Mouse (Mus musculus): ENCODE results near the gene Oas1d.
"Not testable (repeated sequence)": the region's sequence is repeated elsewhere in the genome, so short reads cannot be mapped to it uniquely, and the experiment has no call there.

Gene Oas1d

GRCm38 (mm10) chr5:120914204-120914603 lies at the start of gene Oas1d:
TSS of gene Oas1d (plus strand) at chr5:120914536.
- DNase-seq (ENCODE audit: low spot score in 2 of 2) = not testable (repeated sequence)

DNA sequence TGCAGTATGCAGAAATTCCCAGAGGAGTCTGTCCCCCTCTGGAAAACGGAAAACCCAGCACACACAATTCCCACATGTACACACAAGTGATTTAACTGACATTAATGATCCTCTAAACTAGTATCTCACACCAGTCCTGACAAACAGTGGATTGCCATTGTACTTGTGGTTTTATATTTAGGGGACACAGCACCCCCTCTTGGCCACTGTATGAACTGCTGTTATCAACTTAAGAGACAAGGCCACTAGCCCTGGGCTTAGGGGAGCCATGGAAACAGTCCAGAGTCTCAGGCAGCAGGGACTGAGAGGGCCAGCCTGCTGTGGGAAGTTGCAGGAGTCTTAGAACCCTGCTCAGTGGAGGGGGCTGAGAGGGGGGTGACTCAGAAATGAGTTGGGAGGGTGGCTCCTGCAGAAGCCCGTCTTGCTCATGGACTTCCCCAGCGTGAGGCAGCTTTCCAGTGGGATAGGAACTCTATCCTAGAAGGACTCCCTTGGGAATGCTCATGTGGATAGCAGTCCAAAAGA lies 48.9 kb upstream of the Oas1d start:
- DNase-seq (ENCODE audit: low spot score in 2 of 2) = peak in 1 of 2 experiments; percentile 34

DNA sequence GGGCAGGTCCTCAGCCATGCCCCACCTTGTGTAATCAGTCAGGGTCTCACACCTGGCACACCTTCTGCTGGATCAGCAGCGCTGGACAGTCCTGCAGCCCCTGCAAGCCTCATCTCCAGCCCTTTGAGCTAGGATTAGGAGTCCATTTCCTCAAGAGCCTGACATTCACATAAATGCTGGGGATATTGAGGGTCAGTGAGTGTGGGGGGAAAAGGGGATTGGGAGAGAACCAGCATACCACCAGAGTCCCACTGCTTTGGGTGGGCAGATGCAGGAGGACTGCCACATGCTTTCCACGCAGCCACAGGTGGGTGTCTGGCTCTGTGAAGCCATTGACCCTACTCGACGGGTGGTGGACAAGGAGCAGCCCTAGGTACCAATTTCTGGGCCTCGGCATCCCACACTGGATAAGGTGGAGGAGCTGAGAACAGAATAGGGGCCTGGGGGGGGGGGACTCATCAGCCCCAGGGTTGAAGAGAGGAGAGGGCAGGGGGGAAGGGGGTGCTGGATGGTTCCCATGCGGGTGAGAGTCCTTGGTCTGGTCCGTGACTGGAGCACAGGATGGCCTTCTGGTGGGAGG lies 44.8 kb upstream of the Oas1d start:
- no peak for DNase-seq (ENCODE audit: low spot score in 2 of 2)

GRCm38 (mm10) chr5:120870081-120870480 lies 44.3 kb upstream of the Oas1d start:
- DNase-seq (ENCODE audit: low spot score in 2 of 2) = no peak

GRCm38 (mm10) chr5:120870782-120871181 lies 43.6 kb upstream of the Oas1d start:
- DNase-seq (ENCODE audit: low spot score in 2 of 2) = no peak

GRCm38 (mm10) chr5:120871469-120871868 lies 42.9 kb upstream of the Oas1d start:
- DNase-seq (ENCODE audit: low spot score in 2 of 2) = no peak

DNA sequence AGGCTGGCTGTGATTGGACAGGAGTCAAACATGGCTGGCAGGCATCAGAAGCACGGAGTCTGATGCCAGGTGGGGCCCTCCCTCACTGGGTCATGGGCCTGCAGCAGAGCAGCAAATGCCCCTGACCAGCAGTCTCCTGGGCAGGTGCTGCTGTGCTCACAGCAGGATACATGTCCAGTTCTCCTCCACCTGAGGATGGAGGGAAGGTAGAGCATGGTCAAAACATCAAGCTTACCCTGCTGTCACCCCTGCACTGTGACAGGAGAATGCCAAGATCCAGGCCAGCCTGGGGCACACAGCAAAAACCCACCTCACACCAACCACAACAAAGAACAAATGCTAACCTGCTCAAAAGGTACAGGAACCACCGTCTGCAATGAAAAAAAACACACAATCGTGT lies 37.5 kb upstream of the Oas1d start:
- DNase-seq (ENCODE audit: low spot score in 2 of 2) = not testable (repeated sequence)

GRCm38 (mm10) chr5:120877407-120877806 lies 36.9 kb upstream of the Oas1d start:
- DNase-seq (ENCODE audit: low spot score in 2 of 2) = not testable (repeated sequence)

DNA sequence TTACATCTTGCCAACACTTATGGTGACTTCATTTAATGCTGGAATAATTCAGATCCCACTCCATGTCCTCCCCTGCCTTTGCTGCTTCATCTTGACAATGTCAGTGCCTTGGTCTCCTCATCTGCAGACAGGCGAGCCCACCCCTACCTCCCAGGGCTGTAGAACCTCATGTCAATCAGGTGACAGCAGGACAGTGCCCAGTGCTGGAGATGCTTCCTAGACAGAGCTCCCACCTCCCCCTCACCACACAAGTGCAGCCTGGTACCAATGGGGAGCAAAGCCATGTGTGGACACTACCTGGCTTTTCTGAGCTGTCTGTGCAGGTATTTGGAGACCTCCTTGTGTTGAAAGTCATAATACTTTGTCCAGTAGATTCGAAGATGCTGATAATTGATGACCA lies 35.5 kb upstream of the Oas1d start:
- not testable (repeated sequence) for DNase-seq (ENCODE audit: low spot score in 2 of 2)

- DNase-seq (ENCODE audit: low spot score in 2 of 2) = not testable (repeated sequence)
These were observed 32.7 kb upstream of the Oas1d start for GRCm38 (mm10) chr5:120881681-120882080.

DNA sequence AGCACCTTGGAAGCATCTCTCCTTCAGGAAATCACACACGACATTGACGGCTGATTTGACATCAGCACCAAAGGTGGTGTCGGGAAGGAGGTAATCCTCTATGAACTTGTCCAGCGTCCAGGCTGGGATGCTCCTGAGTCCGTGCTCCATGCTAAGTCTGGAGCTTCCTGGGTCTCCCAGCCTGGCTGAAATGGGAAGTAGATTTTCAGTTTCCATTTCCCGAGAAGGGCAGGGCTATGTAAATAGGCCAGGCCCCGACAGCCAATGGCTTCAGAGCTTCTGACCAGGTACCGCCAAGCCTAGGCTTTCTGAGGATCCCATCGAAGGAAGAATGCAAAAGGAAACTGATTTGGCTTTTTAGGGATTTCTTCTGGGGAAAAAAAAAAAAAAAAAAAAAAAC lies 26.9 kb upstream of the Oas1d start, which contains the start of gene Oas1g:
Oas1g (minus strand) TSS at position 201 of the 400 bp plus-strand sequence.
- not testable (repeated sequence) for DNase-seq (ENCODE audit: low spot score in 2 of 2)

GRCm38 (mm10) chr5:120887831-120888230 lies 26.5 kb upstream of the Oas1d start:
- no peak for DNase-seq (ENCODE audit: low spot score in 2 of 2)

DNA sequence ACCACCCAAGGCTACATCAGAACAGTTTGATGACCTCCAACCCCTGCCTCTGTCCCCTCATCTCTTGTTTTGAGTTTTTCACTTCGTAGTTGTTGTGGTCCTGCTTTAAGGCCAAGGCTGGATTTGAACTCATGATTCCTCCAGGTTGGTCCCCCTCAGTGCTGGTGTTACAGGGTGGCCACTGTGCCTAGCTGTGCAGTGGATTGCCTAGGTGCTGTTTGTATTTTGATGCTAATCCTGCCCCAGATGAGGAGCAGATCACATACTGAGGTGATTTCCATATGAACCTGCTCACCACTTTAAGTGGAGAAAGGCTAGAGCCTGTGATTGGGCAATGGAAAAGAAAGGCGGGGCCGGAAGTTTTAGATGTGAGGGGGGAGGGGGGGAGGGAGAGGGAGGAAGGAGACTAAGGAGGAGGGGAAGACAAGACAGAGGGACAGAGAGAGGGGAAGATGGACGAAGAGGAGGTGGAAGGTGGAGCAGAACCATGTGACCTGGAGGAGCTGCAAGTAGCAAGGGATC lies 26.0 kb upstream of the Oas1d start:
- DNase-seq (ENCODE audit: low spot score in 2 of 2) = not testable (repeated sequence)

DNA sequence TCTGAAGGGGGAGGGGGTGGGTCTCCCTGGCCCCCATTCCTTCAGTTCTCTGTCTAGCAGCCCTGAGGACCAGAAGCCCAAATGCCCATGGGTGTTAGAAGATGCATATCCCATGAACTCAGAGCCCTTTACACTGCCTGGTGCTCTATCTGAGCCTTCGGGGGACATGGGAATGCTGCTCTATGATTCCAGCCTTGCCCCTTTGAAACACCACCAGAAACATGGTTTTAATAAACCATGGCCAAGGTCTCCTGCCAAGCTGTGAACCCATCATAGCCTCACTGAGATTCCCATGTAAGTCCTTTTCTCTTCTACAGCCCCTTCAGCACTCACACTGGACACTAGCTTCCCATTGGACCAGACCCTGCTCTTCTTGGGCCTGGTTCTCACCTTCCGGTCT lies 24.3 kb upstream of the Oas1d start:
- DNase-seq (ENCODE audit: low spot score in 2 of 2) = no peak

DNA sequence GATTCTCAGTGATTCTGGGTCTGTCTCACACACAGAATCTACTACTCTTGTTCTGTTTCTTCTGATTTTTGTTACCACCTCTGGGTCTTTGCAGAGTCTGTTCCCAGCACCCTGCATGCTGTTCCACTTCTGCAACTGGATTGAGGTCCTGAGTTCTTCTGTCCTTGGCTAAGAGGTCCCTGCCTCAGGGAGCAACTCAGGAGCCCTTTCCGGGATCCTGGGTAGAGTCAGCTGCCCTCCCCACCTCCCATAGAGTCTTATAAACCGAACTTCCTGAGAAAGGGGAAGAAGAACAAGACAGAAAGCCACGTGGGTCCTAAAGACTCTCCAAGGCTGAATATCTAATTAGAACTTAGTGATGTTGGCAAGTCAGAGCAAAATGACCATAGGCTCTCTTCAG lies 23.3 kb upstream of the Oas1d start:
- no peak for DNase-seq (ENCODE audit: low spot score in 2 of 2)

GRCm38 (mm10) chr5:120891566-120892242 lies 22.6 kb upstream of the Oas1d start:
- DNase-seq (ENCODE audit: low spot score in 2 of 2) = not testable (repeated sequence)

- no peak for DNase-seq (ENCODE audit: low spot score in 2 of 2)
These were observed 22.1 kb upstream of the Oas1d start for GRCm38 (mm10) chr5:120892243-120892660.

DNA sequence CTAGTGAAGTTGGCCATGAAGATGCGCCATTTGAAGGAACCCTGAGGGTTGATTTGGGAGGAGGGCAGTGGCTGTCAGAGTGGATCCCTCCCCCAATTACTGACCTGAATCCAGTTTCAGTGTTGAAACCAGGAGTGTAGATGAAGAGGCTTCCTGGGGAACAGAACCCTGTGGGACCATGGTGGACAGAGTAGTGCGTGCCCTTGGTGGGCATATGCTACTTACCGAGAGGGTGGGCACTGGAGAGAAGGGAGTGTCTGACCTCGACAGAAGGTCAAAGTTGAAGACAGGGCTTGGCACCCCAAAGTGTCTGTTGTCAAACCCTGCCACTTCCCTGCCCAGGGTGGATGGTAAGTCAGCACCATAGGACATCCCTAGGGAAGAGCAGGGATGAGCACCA lies 20.5 kb upstream of the Oas1d start:
- DNase-seq (ENCODE audit: low spot score in 2 of 2) = not testable (repeated sequence)

DNA sequence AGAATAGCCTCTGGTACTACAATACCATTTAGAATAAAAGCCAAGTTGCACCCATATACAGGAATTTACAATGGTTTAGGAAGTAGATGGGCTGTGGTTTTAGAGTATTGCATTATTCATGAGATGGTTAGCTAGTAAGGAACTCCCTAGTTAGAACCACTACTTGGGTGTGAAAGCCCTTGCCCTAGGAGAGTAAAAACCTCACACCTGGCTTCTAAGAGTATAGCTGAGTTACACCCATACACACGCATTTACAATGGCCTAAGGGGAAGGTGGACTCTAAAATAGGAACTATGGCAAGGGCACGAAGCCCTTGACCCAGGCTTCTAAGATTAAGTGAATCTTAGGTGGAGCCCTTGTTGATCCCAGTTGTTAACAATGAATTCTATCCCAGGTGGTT lies 19.6 kb upstream of the Oas1d start:
- DNase-seq (ENCODE audit: low spot score in 2 of 2) = not testable (repeated sequence)

- DNase-seq (ENCODE audit: low spot score in 2 of 2) = no peak
These were observed 19.0 kb upstream of the Oas1d start for GRCm38 (mm10) chr5:120895231-120895900.

DNA sequence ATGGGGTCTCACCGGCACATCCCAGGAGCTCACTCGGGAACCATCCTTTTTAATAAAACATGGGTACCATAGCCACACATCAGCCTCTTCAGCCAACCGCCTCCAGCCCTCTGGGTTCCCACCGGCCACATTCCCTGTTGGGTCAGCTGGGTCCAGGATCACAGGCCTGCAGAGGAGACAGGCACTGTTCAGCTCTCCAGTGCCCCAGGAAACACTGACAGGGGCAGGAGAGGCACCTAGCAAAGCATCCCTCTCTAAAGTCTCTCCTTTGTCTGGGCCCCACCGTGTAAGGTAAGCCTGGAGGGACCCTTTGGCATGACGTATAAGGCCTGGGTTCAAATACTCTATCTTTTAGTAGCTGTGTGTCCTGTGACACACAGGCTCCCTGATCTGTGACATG lies 16.0 kb upstream of the Oas1d start:
- no peak for DNase-seq (ENCODE audit: low spot score in 2 of 2)

DNA sequence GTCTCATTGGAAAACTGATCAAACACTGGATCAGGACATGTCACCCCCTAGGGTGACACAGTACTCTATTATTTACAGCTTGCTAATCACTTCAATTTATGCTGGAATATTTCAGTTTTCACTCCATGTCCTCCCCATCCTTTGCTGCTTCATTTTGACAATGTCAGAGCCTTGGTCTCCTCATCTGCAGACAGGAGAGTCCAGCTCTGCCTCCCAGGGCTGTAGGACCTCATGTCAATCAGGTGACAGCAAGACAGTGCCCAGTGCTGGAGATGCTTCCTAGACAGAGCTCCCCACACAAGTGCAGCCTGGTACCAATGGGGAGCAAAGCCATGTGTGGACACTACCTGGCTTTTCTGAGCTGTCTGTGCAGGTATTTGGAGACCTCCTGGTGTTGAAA lies 15.6 kb upstream of the Oas1d start:
- no peak for DNase-seq (ENCODE audit: low spot score in 2 of 2)

All from spleen, postnatal 10 days (tissue).